Mouse (Mus musculus) bone marrow macrophage, adult 2 months (primary cell): ENCODE measurements around the gene Rfx7.

Experiments
- CTCF ChIP-seq: IDR thresholded peaks from 2 replicates; pipeline ENCODE4 v1.5.1; 2012; ENCODE audit warnings: low read depth, mild to moderate bottlenecking, low read length, moderate library complexity
- POLR2A ChIP-seq: IDR thresholded peaks from 2 replicates; pipeline ENCODE4 v1.6.1; 2012; ENCODE audit warnings: mild to moderate bottlenecking, low read depth, low read length, borderline replicate concordance

GRCm38 (mm10) chr9:72662691-72663533 is 130.9 kb downstream of the Rfx7 start:
- no peak for TF ChIP-seq CTCF
- no peak for TF ChIP-seq POLR2A
